Mouse (Mus musculus): Measurements from ENCODE around the gene Brsk2. TPM values are rescaled to one million over a fixed set of nuclear protein-coding genes. Genes with fewer than 3 reads are reported as not detected.

Gene Brsk2
- polyA plus RNA-seq (2015; fragmentation: Nextera tagmentation; extraction: Ambion mirVana) = 0.88 and 2.3 TPM in 2 replicates

GRCm38 (mm10) chr7:141948906-141949798 is at the start of gene Brsk2:
TSS of gene Brsk2 (plus strand) at chr7:141949751.

GRCm38 (mm10) chr7:141918407-141918806 is 31.1 kb upstream of the Brsk2 start, which contains the start of gene Tollip:
TSS of gene Tollip (minus strand) at chr7:141918507.

Small RNA genes within 50 kb of the gene (microRNA-seq; reads per million reads assigned to microRNA genes)
- gene Mir3104 (ENCODE audit: borderline replicate concordance, insufficient number of aligned reads) = not detected

Other genes starting within 250 kb of the Brsk2 start
- 0.05 TPM in 1 of 2 replicates, not detected in the other for gene Muc5ac, start 160.8 kb upstream of the Brsk2 start, polyA plus RNA-seq (2015; fragmentation: Nextera tagmentation; extraction: Ambion mirVana)
- 0.03 and 0.46 TPM in 2 replicates for gene Muc5b, start 110.7 kb upstream of the Brsk2 start, polyA plus RNA-seq (2015; fragmentation: Nextera tagmentation; extraction: Ambion mirVana)
- 31.8 and 37.8 TPM in 2 replicates for gene Tollip, start 31.2 kb upstream of the Brsk2 start, polyA plus RNA-seq (2015; fragmentation: Nextera tagmentation; extraction: Ambion mirVana)
- gene Mob2, start 111.3 kb downstream of the Brsk2 start, polyA plus RNA-seq (2015; fragmentation: Nextera tagmentation; extraction: Ambion mirVana) = 70.3 and 97.4 TPM in 2 replicates
- gene Dusp8, start 146.1 kb downstream of the Brsk2 start, polyA plus RNA-seq (2015; fragmentation: Nextera tagmentation; extraction: Ambion mirVana) = 10.1 and 15.8 TPM in 2 replicates
- not detected in 2 replicates for gene Gm45618, start 171.0 kb downstream of the Brsk2 start, polyA plus RNA-seq (2015; fragmentation: Nextera tagmentation; extraction: Ambion mirVana)
- not detected in 2 replicates for gene Gm39115, start 186.3 kb downstream of the Brsk2 start, polyA plus RNA-seq (2015; fragmentation: Nextera tagmentation; extraction: Ambion mirVana)
- not detected in 2 replicates for gene Gm45337, start 194.9 kb downstream of the Brsk2 start, polyA plus RNA-seq (2015; fragmentation: Nextera tagmentation; extraction: Ambion mirVana)
- not detected in 2 replicates for gene Gm29735, start 207.4 kb downstream of the Brsk2 start, polyA plus RNA-seq (2015; fragmentation: Nextera tagmentation; extraction: Ambion mirVana)
- not detected in 2 replicates for gene Gm4553, start 216.0 kb downstream of the Brsk2 start, polyA plus RNA-seq (2015; fragmentation: Nextera tagmentation; extraction: Ambion mirVana)
- not detected in 2 replicates for gene Krtap5-2, start 226.3 kb downstream of the Brsk2 start, polyA plus RNA-seq (2015; fragmentation: Nextera tagmentation; extraction: Ambion mirVana)
- not detected in 2 replicates for gene Gm10153, start 240.6 kb downstream of the Brsk2 start, polyA plus RNA-seq (2015; fragmentation: Nextera tagmentation; extraction: Ambion mirVana)